ENCODE assay signal across 9 mouse cellular contexts in the genomic region with DNA sequence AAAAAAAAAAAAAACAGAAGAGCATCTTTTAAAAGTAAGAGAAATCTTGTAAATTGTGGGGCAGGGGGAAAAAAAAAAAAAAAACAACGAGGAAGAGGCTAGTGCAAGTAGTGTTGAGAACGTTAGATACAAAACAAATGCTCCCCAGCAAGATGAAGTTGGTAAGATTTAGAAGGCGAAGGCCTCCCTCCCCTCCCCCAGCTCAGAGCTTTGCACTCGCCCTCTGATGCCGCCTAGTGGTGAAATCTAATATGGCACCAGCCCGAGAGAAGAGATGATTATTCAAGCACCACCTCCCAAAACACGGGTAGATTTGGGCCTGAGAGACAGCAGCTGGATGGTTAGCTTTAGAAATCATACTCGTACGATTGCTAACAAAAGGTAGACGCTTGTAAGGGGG. TPM values are rescaled to one million over a fixed set of nuclear protein-coding genes. Genes with fewer than 3 reads are reported as not detected.
DNase-seq lines count a peak whose midpoint lies in the region; ATAC-seq and TF ChIP-seq lines count a peak whose summit lies in the region.
"Had no signal": no experiment of that assay in that cellular context is flagged by ENCODE, and none has a peak within 500 bp of the region (broad histone marks: within the 10 kb centered on the region; RNA-seq: fewer than 3 reads in every experiment).

No protein-coding gene starts in this region.

- H3K27ac ChIP-seq in lung, postnatal 0 days (ENCODE audit: low read length) = no peak overlapping the region
- H3K27ac ChIP-seq: limb, embryonic 12.5 days had no signal

- peak; percentile 97 for TF ChIP-seq CTCF in lung, postnatal 0 days (IDR thresholded peaks at IDR 0.05)

- H3K4me3 ChIP-seq in lung, postnatal 0 days (ENCODE audit: low read depth, low read length) = no peak overlapping the region
- H3K4me3 ChIP-seq: limb, embryonic 12.5 days had no signal

- ATAC-seq in hematopoietic stem cell, adult 5-6 weeks (replicated peaks in 1 of 2; ENCODE audit: insufficient read depth in 1 of 2, low FRiP score in 2 of 2, low TSS enrichment in 1 of 2, low read depth in 1 of 2, poor library complexity in 2 of 2, severe bottlenecking in 2 of 2) = peak; percentile 73 to 76; a peak in 3 of 4 replicates
- ATAC-seq in lung, postnatal 0 days = peak; percentile 62; the same call in 1 of the 2 replicates

- no peak overlapping the region for H3K9ac ChIP-seq in lung, postnatal 0 days (replicated peaks; ENCODE audit: low read depth)
- H3K9ac ChIP-seq: limb, embryonic 12.5 days had no signal

- TF ChIP-seq EP300 in lung, postnatal 0 days (IDR thresholded peaks at IDR 0.05) = no peak

- H3K9me3 ChIP-seq in lung, postnatal 0 days (ENCODE audit: low read length) = no peaks in the 10 kb centered on the region

- no peaks in the 10 kb centered on the region for H3K36me3 ChIP-seq in lung, postnatal 0 days (ENCODE audit: insufficient read depth, low read length)
- H3K36me3 ChIP-seq: limb, embryonic 12.5 days had no signal

- H3K4me1 ChIP-seq in lung, postnatal 0 days (ENCODE audit: insufficient read depth, low read depth, low read length) = no peaks in the 10 kb centered on the region

- 4% methylated on average over 10 of the region's 10 CpGs for WGBS in lung, postnatal 0 days

- peak; percentile 68 for DNase-seq in WW6 (ENCODE audit: low read depth, low spot score)
- DNase-seq in cerebellum, adult 9-10 months = peak; percentile 57
- DNase-seq in frontal cortex, postnatal 14 days (ENCODE audit: low spot score in 2 of 2) = peak; percentile 81 to 93
- peak; percentile 82 to 93 for DNase-seq in layer of hippocampus, adult 8-10 months (ENCODE audit: low spot score in 2 of 2)
- peak; percentile 85 for DNase-seq in lung, postnatal 0 days (ENCODE audit: low spot score)
- peak; percentile 85 for DNase-seq in retina, postnatal 1 day
- DNase-seq in urinary bladder, postnatal 25 days (ENCODE audit: low spot score) = peak; percentile 85

- H3K27me3 ChIP-seq in lung, postnatal 0 days (replicated peaks; ENCODE audit: insufficient read depth, low read length) = no peaks in the 10 kb centered on the region
- H3K27me3 ChIP-seq: limb, embryonic 12.5 days had no signal

- 0 out of 2 replicates have a peak overlapping the region, but pooled peaks have one; percentile 14 for H3K4me2 ChIP-seq in lung, postnatal 0 days (replicated peaks; ENCODE audit: low read depth, low read length)
- H3K4me2 ChIP-seq: limb, embryonic 12.5 days had no signal

RNA-seq across cellular contexts. Expression of a gene that starts 22.1 kb away (rescaled TPM):
- 0.05 TPM in 1 of 2 replicates, not detected in the other for total RNA-seq in hematopoietic stem cell, adult 5-6 weeks (2017)
- total RNA-seq in layer of hippocampus, adult 8-10 months (2022) = 100 to 1,000 TPM; 166 to 201 (median 186) TPM
- 7.0 and 8.0 TPM in 2 replicates for polyA plus RNA-seq in lung, postnatal 0 days (2015; fragmentation: Nextera tagmentation; extraction: Ambion mirVana)

Comparison
In these comparisons a context has a peak if more than half of its experiments do, and no peak if none do; other contexts are left out.
1. RNA of a gene that starts 22.1 kb away (total RNA-seq): 166 to 201 TPM in layer of hippocampus, adult 8-10 months; 0.05 TPM in hematopoietic stem cell, adult 5-6 weeks; every median in the first group is over 100 times any median in the second.
2. Peak in every context shown above with its lines, with median percentiles within 50 percentile points of each other: DNase-seq.